Mouse (Mus musculus) cerebellum, postnatal 14 days (tissue): ENCODE data around the gene Ppp6r3.

Experiments
- DNase-seq, 2 experiments: peaks; one replicate each; pipeline ENCODE4 v3.0.0; 2021; ENCODE audit warnings: mixed read lengths in 2 of 2

The Ppp6r3 gene

DNA sequence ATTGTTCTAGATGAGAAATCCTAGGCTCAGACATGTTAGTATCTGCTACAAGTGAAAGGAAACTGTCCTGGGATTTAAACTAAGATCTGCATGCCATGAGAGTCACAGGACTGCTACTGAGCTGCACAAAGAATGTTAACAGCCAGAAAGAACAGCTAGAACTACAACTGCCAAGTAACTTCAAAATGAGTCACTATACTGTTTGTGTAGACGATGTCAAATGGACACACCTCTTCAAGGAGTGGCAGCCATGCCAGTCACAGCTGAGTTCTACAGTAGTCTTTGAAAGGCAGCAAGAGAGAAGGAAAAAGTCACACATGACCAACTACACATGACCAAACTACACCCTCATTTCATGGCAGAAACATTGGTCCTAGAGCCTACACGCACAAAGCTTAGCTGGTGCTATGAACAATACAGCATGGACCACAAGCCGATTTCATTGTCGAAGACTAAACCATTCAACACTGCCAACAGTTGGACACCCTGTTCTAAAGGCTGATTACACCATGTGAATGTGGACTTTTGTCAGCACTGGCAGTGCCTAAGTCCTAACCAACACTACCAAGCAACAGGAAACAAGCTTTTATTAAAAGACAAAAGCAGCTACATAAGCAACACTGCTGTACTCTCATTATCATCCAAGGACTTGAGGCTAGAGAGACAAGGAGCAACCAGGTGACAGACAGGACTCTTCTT is 55.9 kb downstream of the Ppp6r3 start:
- DNase-seq, result no peak

DNA sequence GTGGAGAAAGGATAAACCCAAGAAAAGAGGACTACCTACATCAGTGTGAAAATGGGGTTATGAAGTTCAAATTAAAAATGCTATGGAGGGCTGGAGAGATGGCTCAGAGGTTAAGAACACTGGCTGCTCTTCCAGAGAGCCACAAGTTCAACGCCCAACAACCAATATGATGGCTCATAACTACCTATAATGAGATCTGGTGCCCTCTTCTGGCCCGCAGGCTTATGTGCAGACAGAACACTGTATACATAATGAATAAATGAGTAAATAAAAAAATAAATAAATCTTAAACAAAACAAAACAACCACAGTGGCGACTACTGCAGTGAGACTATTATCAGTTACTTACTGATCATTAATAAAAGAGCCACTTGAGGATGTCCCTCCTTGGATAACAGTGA is 78.3 kb downstream of the Ppp6r3 start:
- DNase-seq, result no peak

DNA sequence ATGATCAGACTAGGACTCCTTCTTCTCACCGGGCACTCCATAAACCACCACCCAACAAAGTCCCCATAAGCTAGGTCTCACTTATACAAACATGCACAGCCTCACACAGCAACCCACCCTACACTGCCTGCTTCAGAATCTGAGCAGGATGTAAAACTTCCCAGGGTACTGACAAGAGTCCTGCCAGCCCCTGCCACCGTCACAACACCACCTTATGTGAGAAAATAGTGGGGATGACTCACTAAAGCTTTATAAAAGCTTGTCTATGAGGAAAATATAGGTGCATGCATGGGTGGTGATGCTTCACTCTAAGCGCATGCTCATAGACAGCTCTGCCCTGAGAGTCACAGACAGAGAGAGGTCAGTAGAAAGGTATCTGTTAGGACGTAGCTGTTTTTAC is 85.7 kb downstream of the Ppp6r3 start:
- DNase-seq, result no peak

DNA sequence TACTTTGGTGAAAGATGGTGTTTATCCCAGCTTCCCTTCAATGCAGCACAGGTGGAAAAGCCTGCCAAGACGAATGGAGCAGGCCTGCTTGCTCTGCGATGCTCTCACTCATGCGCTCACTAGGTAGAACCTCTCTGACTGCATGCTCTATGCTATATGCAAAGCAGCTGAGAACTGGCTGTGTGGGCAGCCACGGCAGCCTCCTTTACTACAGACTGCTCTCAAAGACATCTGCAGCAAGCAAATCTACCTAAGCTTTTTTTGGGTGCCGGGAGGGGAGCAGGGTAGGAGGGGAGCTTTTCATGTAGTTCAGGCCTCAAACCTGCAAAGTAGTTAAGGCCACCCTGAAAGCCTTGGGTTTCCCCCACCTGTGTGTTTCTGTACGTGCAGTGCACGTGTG is 92.7 kb downstream of the Ppp6r3 start:
- DNase-seq, result no peak

DNA sequence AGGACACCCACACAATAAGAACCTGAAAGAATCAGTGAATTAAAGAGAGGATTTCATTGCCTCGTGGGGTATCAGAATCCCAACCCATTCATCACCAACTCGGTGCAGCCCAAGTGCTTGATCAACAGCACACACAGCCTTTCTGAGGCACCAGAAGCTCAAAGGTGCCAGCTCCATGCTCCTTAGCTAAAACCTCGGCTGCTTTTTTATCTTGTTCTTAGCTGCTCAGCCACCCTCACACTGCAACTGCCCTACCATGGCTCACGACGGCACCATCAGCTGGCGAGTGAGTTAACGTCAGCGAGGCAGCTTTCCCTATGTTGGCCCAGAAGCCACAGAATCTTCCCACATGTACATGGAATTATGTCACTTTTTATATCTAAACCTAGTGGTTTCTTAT is 95.4 kb downstream of the Ppp6r3 start:
- no peak for DNase-seq

DNA sequence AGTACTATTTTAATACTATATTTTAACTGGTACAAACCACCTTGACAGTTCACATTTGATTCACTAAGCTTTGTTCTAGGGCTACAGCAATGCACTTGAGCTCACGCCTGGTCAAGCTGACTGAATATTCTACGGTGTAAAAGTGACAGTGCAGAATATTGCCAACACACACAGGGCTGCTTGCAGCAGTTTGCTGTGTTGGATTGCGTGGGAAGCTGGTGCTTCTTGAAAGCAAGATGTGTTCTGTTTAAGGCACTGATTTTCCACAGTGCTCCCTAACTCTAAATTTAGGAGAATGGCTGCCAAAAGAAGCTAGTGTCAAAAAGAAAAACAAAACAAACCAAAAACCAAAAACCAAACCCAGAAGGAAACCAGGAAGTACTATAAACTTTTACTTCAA is 98.6 kb downstream of the Ppp6r3 start:
- no peak for DNase-seq

DNA sequence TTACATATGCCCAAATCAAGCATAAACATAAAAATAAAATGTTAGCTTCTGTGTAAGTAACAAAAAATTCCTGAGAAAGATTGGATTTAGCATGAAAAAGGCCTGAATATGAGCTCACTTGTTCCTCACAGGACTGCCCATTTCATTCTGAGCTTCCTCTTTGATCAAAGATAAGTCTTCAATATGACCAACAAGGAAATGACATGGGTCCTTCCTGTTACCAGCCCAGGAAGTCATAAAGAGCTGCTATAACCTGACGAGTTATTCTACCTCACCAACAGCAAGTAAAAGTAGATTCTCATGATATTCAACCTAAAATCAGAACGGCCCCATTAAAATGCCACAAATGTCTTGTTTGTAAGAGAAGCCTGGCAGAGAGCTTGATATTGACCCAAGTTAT is 104.3 kb downstream of the Ppp6r3 start:
- DNase-seq, result no peak

DNA sequence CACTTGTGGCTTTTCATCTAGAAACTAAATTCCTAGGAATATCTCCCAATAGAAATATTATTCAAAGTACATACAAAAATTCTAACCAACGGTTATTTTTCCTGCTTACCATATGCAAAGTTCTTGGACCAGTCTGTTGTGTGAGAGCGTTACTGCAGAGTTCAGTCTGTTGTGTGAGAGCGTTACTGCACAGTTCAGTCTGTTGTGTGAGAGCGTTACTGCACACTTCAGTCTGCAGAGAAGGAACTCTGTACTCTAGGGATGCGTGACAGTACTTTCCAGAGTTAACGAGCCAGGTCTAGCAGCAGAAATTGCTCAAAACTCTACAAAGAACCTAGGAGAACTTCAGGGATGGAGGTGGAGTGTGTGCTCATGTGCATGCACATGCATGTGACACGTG is 108.0 kb downstream of the Ppp6r3 start:
- no peak for DNase-seq

DNA sequence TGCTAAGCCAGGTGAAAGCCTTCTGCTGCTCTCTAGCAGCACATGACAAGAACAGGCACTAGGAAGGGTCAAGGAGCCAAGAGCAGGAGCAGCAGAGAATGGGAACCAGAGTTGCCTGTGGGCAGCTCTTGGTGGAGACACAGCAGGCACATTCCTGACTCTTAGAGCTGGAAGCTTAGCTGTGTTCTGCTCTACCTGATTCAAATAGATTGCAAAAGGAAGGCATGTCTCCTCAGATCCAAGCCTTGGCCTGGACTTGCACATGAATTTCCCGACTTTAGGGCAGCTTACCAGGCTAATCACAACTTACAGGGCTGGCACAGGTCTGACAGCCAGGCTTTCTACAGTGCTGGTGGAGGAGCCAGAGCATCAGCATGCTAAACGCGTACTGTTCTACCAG is 115.6 kb downstream of the Ppp6r3 start:
- DNase-seq, result no peak

DNA sequence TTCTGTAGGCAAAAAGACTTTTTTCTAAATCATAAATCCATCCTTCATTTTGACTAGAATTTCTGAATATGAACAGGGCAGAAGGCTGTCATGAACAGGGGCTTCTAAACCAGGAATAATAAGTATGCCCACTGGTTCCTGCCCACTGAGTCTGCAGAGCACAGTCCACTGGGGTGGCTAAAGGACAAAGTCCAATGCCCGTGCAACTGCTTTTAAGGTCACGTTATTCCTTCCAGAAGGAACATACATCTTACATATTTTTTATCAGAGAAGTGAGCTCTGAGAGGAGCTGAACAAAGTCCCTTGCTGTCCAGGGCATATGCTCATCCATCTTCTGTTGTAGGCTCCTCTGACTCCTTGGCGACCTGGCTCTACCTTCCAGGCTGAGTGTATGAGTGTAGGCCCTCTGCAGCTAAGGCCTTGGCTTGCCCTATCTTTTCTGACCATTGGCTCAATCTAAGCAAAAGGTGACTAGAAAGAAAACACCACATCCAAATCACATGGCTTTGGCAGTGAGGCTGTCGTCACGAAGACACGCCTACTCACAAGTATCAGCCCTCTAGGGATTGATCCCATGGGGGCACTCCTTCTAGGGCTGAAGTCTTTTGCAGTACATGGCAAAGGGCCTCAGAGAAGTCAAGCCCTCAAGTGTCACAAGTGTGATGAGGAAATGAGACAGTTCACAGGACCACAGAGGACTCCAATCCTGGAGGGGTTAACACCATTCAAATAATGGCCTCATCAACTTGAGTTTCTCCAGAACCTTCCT is 117.0 kb downstream of the Ppp6r3 start:
- DNase-seq, result no peak

DNA sequence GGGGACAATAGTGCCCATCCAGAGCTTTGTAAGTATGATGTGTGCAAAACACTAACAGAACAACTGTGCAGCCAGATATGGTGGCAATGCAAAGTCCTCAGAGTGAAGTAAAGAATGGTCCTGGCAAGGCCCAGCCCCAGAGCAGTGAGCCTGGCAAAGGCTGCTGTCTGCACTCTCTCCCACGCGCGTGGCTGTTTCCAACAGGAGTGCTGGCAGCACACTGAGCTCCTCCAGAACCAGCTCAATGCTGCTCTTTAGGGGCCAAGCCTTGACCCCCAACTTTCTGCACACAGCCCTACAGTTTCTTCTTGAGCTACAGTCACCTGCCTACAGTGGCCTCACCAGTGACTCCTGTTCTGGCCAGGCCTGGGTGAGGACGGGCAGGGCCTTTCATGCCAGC is 117.8 kb downstream of the Ppp6r3 start:
- no peak for DNase-seq

DNA sequence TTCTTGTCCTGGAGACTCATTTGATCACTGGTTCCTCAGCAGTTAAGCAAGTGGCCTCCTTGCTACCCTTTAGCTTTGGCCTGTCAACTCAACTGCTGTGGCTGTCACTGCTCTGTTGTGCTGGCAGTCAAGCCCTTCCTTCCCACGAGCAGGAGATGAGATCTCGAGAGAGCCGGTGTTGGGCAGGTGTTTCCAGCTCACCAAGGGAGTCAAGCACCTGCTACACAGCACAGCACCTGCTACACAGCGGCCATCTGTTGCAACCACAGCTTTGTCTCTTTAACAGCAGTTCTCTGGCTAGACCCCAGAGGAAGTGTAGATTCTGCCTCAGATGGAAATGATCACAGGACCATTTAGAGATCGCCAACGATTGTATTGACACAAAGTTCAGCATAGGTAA is 123.9 kb downstream of the Ppp6r3 start:
- no peak for DNase-seq

DNA sequence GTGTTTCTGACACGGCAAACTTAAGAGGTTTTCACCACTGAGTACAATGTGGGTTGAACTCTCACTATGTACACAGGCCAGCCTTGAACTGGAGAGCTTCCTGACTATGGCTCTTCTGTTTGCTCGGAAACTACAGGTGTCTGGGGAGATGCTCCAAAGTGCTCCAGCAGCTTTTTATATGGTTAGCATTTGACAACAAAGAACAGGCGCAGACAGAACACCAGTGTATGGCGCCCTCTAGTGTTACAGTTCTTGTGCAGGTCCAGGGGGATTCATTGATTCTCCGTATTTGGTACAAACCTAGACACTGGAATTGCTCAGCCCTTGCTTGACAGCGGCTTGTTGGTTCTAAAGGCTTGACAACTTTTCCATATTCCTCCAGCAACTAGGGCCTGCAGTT is 124.4 kb downstream of the Ppp6r3 start:
- DNase-seq, result peak; percentile 85 to 88

DNA sequence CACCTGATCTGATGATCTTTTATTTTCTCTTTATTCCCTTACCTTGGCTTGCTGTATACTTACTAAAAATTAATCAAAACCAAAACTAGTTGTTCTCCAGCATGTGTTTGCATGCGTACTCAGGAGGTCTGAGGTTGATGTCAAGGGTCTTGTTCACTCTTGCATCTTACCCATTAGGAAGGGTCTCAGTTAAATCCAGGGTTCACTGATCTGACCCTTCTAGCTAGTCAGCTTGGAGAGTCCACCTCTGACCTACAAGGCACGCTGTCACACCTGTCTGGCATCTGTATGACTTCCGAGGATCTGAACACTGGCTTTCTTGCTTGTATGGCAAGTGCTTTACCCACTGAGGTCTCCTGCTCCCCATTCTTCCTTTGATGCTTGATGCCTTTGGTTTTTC is 124.8 kb downstream of the Ppp6r3 start:
- no peak for DNase-seq

DNA sequence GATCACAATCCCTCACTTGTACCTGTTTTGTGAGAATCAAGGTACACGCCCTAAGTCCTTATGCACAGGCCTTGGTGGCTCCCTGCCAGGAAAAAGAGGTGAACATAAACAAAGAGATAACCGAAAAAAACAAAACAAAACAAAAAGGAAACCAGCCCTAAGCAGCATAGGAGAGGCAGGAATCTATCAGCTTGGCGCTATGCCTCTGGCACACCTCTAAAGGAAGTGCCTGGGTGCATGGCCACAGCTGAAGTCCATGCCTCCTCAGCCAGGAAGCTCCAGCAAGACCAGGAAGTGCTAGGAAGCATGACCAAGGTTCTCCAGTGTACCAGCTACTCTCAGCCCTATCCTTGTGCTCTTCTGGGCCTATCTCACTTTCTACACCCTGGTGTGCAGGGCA is 126.3 kb downstream of the Ppp6r3 start:
- no peak for DNase-seq

DNA sequence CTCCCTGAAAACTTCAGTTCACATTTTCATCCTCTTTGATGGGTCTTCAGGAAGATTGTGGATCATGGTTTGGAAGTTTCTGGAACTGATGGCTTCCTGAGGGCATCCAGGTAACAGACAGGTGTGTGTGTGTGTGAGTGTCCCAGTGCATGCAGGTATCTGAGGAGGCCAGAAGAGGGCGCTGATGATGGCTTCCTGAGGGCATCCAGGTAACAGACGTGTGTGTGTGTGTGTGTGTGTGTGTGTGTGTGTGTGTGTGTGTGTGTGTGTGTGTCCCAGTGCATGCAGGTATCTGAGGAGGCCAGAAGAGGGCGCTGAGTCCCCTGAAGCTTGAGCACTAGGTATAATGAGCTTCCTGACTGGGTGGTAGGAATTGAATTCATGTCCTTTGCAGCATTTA is 128.2 kb downstream of the Ppp6r3 start:
- DNase-seq, result no peak

DNA sequence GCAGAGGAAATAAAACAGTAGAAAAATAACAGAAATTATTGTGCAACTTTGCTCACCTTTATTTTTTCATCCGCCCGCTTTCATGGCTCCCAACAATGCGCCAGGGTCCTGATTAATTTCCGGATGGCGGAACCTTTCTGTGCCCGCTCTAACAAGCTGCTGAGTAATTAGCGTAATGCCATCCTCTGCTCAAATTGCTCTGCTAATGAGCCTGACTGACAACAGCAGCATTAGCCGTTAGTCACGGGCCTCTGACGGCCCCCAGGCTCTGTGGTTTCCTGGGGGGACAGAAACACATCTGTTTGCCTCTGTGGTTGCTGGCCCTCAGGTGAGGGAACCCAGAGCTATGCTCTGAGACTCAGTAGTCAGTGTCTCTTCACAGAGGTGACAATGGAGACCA is 134.5 kb downstream of the Ppp6r3 start:
- no peak for DNase-seq

DNA sequence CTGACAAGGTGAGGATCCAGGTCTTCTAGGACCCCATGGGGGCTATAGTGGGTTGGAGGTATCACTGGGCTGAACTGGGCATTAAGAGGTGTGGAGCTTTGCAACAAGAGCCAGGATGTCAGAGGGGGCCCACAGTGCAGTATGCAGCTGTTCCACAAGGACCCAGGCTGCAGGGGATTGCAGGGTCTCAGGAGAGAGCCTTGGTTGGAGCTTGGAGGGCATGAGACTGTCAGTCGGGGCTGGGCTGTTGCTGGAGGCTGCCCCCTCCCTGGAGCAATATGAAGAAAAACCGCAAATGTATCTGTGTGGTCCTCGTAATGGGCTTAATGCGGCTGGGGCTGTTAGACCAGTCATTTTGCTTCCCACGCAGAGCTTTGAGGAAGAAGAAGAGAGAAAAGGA is 134.9 kb downstream of the Ppp6r3 start:
- no peak for DNase-seq

DNA sequence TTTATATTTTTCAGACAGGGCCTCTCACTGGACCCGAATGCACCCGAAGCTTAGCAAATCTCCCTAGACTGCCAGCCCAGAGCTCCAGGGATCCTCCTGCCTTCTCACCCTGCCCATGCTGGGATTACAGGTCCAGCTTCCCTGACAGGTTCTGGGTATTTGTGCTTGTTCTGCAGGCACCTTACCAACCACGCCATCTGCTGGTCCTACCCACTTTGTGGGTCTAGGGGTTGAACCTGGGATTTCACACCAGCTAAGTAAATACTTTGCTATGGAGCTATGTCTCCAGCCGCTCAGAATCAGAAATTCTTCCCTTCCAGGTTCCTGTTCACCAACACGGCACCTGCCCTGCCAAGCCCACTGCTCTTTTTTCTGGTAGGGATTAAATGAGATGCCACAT is 137.6 kb downstream of the Ppp6r3 start:
- DNase-seq, result no peak

DNA sequence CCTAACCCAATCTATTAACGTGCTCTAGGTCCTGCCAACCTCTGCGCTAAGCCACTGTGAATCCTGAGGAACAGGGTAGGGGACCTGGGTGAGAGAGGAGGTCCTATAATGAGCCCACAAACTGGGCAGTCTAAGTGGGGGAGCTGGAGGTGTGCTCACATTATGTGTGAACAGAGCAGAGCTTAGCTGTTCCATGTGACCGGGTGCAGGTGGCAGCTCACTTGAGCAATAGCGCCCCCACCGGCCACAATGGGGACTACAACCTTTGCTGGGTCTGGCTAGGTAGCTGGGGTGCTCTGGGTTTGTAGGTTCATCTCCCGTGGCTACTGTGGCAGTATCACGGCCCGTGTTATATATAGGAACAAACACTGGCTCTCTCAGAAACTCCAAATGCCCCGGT is 138.7 kb downstream of the Ppp6r3 start:
- DNase-seq, result peak; percentile 41 to 73

DNA sequence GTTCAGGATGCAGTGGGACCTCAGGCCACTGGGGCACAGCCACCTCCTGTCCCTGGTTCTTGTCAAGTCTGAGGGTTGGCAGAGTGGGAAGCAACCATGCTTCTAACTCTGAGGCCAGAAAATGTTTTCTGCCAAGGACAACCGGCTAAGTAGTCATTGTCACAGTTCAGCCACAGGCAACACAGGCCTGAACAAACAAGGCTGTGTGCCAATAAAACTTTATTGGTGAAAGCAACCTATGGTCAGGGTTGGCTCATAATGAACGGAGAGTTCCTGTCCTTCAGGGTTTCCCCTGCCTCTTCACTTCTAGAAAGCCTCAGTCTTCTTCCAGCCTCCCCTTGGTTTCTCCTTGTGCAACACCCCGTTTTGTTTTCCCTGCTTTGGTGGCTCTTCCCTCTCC is 139.7 kb downstream of the Ppp6r3 start:
- DNase-seq, result no peak

DNA sequence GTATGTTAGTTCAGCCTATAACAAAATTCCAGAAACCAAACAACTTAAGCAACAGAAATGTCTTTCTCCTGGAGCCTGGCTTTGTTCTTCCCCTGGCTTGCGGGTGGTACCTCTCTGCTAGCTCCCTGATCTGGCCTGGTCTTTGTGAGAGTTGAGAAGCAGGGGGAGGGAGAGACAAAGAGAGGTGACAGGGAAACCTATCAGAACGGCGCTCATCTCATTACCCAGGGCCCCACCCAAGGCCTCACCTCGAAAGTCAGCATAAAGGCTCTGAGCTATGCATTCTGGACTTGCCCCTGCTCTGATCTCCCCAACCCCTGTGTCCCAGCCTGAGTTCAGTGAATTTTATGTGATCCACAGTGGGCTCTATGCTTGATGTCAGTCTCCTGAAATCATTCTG is 140.9 kb downstream of the Ppp6r3 start:
- no peak for DNase-seq

DNA sequence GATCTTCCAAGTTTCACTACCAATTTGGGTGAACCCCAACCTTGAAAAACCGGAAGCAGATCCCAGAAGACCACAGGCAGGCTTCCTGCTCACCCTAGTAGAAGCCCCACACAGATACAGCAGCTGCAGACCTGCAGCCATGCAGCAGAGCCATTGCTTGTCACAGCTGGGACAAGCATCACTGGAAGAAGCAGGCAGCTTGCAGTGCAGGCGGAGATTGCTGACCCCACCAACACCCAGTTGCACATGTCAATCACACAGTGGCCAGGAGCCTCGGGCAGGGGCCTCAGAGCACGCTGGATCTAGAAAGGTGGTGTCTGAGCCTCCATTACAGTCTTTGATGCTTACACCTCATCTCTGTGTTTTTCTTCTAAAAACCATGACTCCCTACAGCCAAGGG is 141.4 kb downstream of the Ppp6r3 start:
- DNase-seq, result no peak

DNA sequence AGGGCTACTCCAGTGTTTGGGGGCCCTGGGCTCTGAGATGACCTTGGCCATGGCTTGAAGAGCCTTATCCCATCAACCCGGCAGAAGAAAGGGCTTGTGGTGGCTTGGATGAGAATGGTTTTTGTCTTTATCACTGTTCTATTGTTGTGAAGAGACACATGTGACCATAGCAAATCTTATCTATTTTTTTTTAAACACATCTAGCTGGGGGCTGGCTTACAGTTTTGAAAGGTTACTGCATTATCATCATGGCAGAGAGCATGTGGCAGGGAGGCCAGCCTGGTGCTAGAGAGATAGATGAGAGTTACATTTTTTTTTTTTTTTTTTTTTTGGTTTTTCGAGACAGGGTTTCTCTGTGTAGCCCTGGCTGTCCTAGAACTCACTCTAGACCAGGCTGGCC is 143.6 kb downstream of the Ppp6r3 start:
- no peak for DNase-seq

DNA sequence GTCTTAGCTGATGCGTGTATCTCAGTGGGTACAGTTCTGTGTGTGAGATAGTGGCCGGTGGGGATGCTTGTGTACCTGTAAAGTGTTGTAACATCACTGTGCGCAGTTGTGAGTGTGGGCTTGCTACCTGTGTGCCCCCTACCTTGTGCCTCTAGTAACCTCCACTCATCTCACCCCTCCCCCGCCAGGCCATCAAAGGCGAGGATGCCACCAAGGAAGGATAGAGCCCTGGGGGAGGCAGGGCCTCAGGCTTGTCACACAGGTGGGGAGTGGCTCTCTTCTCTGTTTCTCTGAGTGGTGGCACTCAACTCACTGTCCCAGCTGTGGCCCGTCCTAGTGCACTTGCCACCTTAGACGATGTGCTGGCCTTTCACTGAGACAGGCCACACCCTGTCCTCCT is 144.5 kb downstream of the Ppp6r3 start:
- DNase-seq, result no peak
